Mouse (Mus musculus) erythroid progenitor cell, adult 5-6 weeks (primary cell): Measurements from ENCODE around the gene Hoxa5. TPM values are rescaled to one million over a fixed set of nuclear protein-coding genes. Genes with fewer than 3 reads are reported as not detected.

ENCODE experiments used
- ATAC-seq: replicated peaks from 2 replicates; pipeline ENCODE4 v1.8.0; 2016; ENCODE audit warnings: moderate number of reproducible peaks, mild to moderate bottlenecking, moderate TSS enrichment, inconsistent platforms; ENCODE audit not compliant: poor library complexity, low FRiP score, severe bottlenecking
- total RNA-seq, 2 experiments: library from RNA; stranded (forward) in 1 of 2; stranded (reverse) in 1 of 2; fragments of 150-400 nt in 1 of 2; fragments of 186-747, 209-891 nt in 1 of 2; gene quantifications; 2 replicates each; pipeline versions ENCODE4 v1.2.3 to v1.2.4; 2015 to 2017; ENCODE audit warnings: low replicate concordance in 2 of 2

Gene Hoxa5
- total RNA-seq, 2 experiments from 2014 or later: not detected

- no peak for ATAC-seq
Observed at GRCm38 (mm10) chr6:52168191-52169055, 36.0 kb downstream of the Hoxa5 start.

- ATAC-seq: no peak
Observed at GRCm38 (mm10) chr6:52167736-52168161, 36.6 kb downstream of the Hoxa5 start.

- no peak for ATAC-seq
Observed at GRCm38 (mm10) chr6:52167176-52167575, 37.2 kb downstream of the Hoxa5 start.

GRCm38 (mm10) chr6:52166431-52167077 lies 37.8 kb downstream of the Hoxa5 start:
- ATAC-seq: no peak

GRCm38 (mm10) chr6:52165441-52166370 lies 38.7 kb downstream of the Hoxa5 start:
- ATAC-seq: no peak

GRCm38 (mm10) chr6:52164626-52165440 lies 39.6 kb downstream of the Hoxa5 start, which contains the start of gene Hoxa2:
Gene Hoxa2 (minus strand): TSS chr6:52164831.
- ATAC-seq: no peak

GRCm38 (mm10) chr6:52164051-52164625 lies 40.2 kb downstream of the Hoxa5 start:
- ATAC-seq: no peak

- ATAC-seq: no peak
Observed at GRCm38 (mm10) chr6:52163366-52164031, 40.9 kb downstream of the Hoxa5 start.

- no peak for ATAC-seq
Observed at GRCm38 (mm10) chr6:52162611-52163365, 41.6 kb downstream of the Hoxa5 start.

GRCm38 (mm10) chr6:52162093-52162380 lies 42.4 kb downstream of the Hoxa5 start:
- no peak for ATAC-seq

- no peak for ATAC-seq
Observed at GRCm38 (mm10) chr6:52161336-52162092, 42.9 kb downstream of the Hoxa5 start.

- ATAC-seq: no peak
Observed at GRCm38 (mm10) chr6:52160511-52161335, 43.7 kb downstream of the Hoxa5 start.

GRCm38 (mm10) chr6:52159979-52160378 lies 44.4 kb downstream of the Hoxa5 start:
- ATAC-seq: no peak

- ATAC-seq: no peak
Observed at GRCm38 (mm10) chr6:52159164-52159761, 45.1 kb downstream of the Hoxa5 start.

GRCm38 (mm10) chr6:52158276-52159051 lies 45.9 kb downstream of the Hoxa5 start, which contains the start of gene Hoxa1:
Gene Hoxa1 (minus strand): TSS chr6:52158317.
- no peak for ATAC-seq
